Mouse (Mus musculus) c-Kit-positive CD71-negative TER-119-negative erythroid progenitor cells, embryonic 14.5 days (primary cell): ENCODE results near the gene Gpx8.
"Not testable (repeated sequence)": the region's sequence is repeated elsewhere in the genome, so short reads cannot be mapped to it uniquely, and the experiment has no call there.

Experiments used
- DNase-seq: peaks from one replicate; pipeline ENCODE4 v3.0.0-alpha.2; 2013; ENCODE audit warnings: low read depth

Gene Gpx8

DNA sequence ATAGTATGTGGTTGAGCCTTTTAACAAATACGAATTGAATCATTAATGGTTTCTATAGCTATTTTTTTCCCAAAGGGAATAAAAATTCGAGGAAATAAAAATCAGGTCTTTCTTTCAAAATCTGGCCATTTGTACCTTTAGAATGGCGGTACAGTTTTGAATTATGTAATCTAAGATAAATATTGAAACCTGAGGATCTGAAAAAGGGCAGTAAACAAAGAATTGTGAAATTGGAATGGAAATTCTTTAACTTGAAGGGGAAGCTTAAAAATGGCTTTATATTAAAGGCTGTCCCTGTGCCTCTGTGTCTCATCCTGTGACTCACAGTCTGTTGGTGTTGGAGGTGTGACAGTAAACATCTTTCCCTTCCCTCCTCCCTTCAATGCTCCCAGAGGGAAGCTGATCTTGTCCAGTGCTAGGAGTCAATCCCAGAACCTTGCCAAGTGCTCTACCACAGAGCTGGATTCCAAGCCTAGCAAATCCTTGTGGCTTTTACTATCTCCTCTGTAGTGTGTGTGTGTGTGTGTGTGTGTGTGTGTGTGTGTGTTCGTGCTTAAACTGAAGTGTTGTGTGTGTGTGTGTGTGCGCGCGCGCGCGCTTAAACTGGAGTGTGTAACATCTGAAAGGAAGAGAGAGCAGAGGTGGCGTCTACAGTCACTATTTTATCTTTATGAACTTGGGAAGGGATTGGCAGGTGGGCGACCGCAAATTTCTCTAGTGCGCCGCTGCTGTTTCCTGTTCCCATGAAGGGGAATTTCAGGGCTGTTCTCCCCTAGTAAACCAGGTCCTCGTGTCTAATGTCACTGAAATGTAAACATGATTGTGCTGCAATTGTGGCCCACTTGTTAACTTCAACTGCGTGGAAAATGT lies 22.7 kb downstream of the Gpx8 start:
- DNase-seq = no peak

DNA sequence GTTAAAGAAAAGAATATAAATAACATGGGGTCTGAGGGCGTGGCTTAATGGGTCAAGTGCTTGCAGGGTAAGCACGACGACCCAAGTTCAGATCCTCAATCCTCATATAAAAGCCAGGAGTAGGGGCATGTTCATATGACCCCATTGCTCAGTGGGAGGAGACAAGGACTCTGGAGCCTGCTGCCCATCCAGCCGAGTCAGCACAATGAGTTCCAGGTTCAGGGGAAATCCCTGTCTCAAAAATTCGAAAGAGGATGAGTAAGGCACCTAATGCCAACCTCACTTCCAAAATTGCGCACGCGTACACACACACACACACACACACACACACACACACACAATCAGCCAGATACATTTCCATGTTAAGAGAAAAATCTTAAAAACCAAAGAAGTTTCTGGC lies 23.7 kb downstream of the Gpx8 start:
- DNase-seq = no peak

GRCm38 (mm10) chr13:113021521-113021920 lies 24.7 kb downstream of the Gpx8 start:
- DNase-seq = no peak

- not testable (repeated sequence) for DNase-seq
These were observed 32.8 kb downstream of the Gpx8 start for GRCm38 (mm10) chr13:113013174-113013953.

GRCm38 (mm10) chr13:113012683-113013082 lies 33.5 kb downstream of the Gpx8 start:
- no peak for DNase-seq

- DNase-seq = no peak
These were observed 45.5 kb downstream of the Gpx8 start for GRCm38 (mm10) chr13:113000576-113001318.

GRCm38 (mm10) chr13:113000090-113000489 lies 46.1 kb downstream of the Gpx8 start:
- DNase-seq = no peak

DNA sequence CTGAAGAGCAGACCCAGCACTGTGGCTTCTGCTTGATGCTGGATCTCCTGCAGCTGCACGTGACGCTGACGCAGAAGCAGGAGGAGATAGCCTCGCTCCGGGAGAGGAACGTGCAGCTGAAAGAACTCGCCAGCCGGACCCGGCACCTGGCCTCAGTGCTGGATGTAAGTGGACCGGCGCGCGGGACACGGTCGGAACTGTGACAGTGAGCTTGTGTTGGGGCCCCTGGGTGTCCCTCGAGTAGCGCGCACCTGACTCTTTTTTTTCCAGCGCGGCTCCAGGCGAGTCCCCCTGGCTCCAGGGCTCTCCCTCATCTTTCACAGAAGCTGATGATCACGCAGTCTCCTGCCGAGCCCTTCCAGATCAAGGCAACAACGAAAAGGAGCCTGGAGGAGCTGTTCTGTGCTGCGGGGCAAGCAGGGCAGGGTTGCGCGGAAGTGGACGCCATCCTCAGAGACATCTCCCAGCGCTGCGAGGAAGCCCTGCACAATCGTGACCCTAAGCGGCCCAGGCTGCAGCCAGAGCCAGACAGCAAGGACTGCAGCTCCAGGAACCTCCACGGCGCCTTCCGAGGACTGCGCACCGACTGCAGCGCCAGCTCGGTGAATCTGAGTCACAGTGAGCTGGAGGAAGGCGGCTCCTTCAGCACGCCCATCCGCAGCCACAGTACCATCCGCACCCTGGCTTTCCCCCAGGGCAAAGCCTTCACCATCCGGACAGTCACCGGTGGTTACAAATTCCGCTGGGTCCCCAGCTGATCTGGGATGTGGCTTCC lies 47.6 kb downstream of the Gpx8 start:
- no peak for DNase-seq

DNA sequence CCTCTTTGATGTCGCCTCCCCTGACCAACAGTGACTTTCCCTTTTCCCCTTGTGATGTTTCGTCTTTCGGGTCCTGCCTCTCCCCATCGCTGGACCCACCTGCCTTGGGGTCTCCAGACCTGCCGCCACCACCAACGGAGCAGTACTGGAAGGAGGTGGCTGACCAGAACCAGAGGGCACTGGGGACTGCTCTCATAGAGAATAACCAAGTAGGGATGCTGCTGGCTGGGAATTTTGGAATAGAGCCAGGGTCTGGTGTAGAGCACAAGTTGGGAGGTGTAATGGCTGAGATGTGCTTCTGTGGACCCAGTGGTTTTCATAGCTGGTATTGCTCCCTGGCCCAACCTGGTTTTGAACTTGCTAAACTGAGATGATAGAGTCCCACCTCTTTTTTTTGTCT lies 48.8 kb downstream of the Gpx8 start:
- no peak for DNase-seq

DNA sequence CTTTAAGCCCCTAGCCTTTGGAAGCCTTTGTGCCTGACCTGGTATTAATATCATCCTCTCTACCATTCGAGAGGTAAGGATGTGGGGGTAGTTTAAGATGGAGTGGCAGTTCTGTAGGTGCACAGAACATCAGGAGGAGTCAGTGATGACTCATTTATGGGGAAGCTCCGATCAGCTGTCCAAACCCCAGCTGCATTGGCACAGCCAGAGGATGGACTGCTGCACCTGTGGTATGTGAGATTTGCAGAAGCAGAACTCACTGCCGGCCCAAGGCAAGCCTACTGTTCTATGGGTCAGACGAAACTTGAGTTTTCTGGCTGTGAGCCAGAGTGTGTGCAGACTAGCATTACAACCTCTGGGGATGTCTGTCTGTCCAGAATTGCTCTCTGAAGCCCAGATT lies 49.8 kb downstream of the Gpx8 start:
- DNase-seq = no peak

DNA sequence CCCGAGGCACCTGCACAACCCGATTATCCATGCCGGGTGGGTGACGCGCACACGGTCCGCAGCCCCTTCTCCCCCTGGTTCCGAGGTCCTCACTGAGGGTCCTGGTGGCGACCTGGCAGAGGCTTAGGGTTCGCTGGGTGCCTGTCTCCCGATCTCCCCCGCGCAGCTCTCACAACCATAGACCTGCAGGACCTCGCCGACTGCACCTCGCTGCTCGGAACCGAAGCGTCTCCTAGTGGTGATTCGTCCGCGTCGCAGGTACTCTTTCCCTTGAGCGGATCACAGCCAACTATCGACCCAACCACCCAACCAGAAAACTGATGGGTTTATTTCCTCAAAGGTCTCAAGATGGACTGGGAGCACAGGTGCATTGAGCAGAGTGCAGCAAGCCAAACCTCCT lies 52.0 kb downstream of the Gpx8 start:
- no peak for DNase-seq

DNA sequence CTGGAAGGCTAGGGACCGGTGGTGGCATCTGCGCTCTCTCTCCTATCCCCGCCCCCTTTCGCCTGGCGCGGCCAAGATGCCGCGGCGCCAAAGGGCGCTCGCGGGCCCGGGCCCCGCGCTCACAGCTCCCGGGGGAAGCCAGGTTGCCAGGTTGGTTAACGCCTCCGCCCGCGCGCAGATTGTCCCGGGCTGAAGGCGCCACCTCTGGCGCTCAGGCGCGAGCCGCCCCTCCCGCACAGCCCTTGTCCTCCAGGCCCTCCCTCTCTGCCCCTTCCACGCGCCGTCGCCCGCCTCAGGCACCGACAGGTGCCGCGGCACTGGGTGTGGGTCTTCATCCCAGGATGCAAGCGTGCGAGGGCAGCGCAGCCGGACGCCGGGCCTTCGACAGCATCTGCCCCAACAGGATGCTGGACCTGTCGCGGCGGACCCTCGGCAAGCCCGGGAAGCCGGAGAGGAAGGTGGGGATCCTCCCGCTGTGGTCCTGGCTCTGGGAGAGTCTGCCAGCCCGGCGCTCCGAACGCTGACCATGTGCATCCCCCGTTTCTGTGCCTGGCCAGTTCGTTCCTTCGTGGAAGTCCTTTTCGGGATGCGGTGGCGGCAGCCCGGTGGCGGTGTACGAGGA lies 52.6 kb downstream of the Gpx8 start, which contains the start of gene Mcidas:
Gene Mcidas, plus strand, starts transcription at position 315 of the 622 bp plus-strand sequence.
- DNase-seq = no peak
